Mouse (Mus musculus): ENCODE data around the gene Gnaz.
A peak's percentile ranks its signal among the peaks of the same experiment; 100 is the strongest.

The Gnaz gene

GRCm38 (mm10) chr10:74967651-74968267 is 782 bp downstream of the Gnaz start:
- no peak for DNase-seq (ENCODE audit: low read depth, low spot score)

- no peak for DNase-seq (ENCODE audit: low read depth, low spot score)
These were observed 2.3 kb downstream of the Gnaz start for GRCm38 (mm10) chr10:74969266-74969665.

GRCm38 (mm10) chr10:74973026-74973425 is 6.0 kb downstream of the Gnaz start:
- DNase-seq (ENCODE audit: low read depth, low spot score), result peak; percentile 34

GRCm38 (mm10) chr10:74975626-74976025 is 8.6 kb downstream of the Gnaz start:
- DNase-seq (ENCODE audit: low read depth, low spot score), result no peak

- no peak for DNase-seq (ENCODE audit: low read depth, low spot score)
These were observed 9.5 kb downstream of the Gnaz start for GRCm38 (mm10) chr10:74976429-74976828.

- DNase-seq (ENCODE audit: low read depth, low spot score), result no peak
These were observed 11.1 kb downstream of the Gnaz start for GRCm38 (mm10) chr10:74978056-74978455.

GRCm38 (mm10) chr10:74981159-74981558 is 14.2 kb downstream of the Gnaz start:
- DNase-seq (ENCODE audit: low read depth, low spot score), result no peak

- DNase-seq (ENCODE audit: low read depth, low spot score), result no peak
These were observed 16.2 kb downstream of the Gnaz start for GRCm38 (mm10) chr10:74983176-74983575.

GRCm38 (mm10) chr10:74987698-74988470 is 20.9 kb downstream of the Gnaz start:
- no peak for DNase-seq (ENCODE audit: low read depth, low spot score)

- DNase-seq (ENCODE audit: low read depth, low spot score), result no peak
These were observed 22.8 kb downstream of the Gnaz start for GRCm38 (mm10) chr10:74989814-74990213.

- no peak for DNase-seq (ENCODE audit: low read depth, low spot score)
These were observed 23.8 kb downstream of the Gnaz start for GRCm38 (mm10) chr10:74990584-74991322.

- DNase-seq (ENCODE audit: low read depth, low spot score), result no peak
These were observed 27.9 kb downstream of the Gnaz start for GRCm38 (mm10) chr10:74994863-74995262.

GRCm38 (mm10) chr10:74995377-74995776 is 28.4 kb downstream of the Gnaz start:
- peak; percentile 42 for DNase-seq (ENCODE audit: low read depth, low spot score)

GRCm38 (mm10) chr10:75001391-75001790 is 34.4 kb downstream of the Gnaz start:
- no peak for DNase-seq (ENCODE audit: low read depth, low spot score)

GRCm38 (mm10) chr10:75004067-75004466 is 37.1 kb downstream of the Gnaz start:
- DNase-seq (ENCODE audit: low read depth, low spot score), result no peak

GRCm38 (mm10) chr10:75006889-75007662 is 40.1 kb downstream of the Gnaz start:
- no peak for DNase-seq (ENCODE audit: low read depth, low spot score)

- DNase-seq (ENCODE audit: low read depth, low spot score), result no peak
These were observed 43.7 kb downstream of the Gnaz start for GRCm38 (mm10) chr10:75010704-75011103.

- no peak for DNase-seq (ENCODE audit: low read depth, low spot score)
These were observed 48.5 kb downstream of the Gnaz start for GRCm38 (mm10) chr10:75015465-75015864.

GRCm38 (mm10) chr10:75016481-75016880 is 49.5 kb downstream of the Gnaz start:
- no peak for DNase-seq (ENCODE audit: low read depth, low spot score)

- DNase-seq (ENCODE audit: low read depth, low spot score), result no peak
These were observed 53.3 kb downstream of the Gnaz start for GRCm38 (mm10) chr10:75020271-75020670.

GRCm38 (mm10) chr10:75021138-75021537 is 54.2 kb downstream of the Gnaz start:
- peak; percentile 66 for DNase-seq (ENCODE audit: low read depth, low spot score)

GRCm38 (mm10) chr10:75026491-75026890 is 59.5 kb downstream of the Gnaz start:
- DNase-seq (ENCODE audit: low read depth, low spot score), result no peak

All from ES-CJ7 (cell line).